Mouse (Mus musculus) kidney, postnatal 10 days (tissue): ENCODE data around the gene Ncoa4.
"Not testable (repeated sequence)": the region's sequence is repeated elsewhere in the genome, so short reads cannot be mapped to it uniquely, and the experiment has no call there.

Experiments
- DNase-seq: peaks from one replicate; pipeline ENCODE4 v3.0.0; 2021; ENCODE audit warnings: mixed read lengths

Ncoa4 gene

GRCm38 (mm10) chr14:32161090-32161885 lies 1.6 kb downstream of the Ncoa4 start:
- DNase-seq: no peak

- DNase-seq: no peak
These were observed 2.6 kb downstream of the Ncoa4 start for GRCm38 (mm10) chr14:32162231-32162630.

- DNase-seq: no peak
These were observed 3.7 kb downstream of the Ncoa4 start for GRCm38 (mm10) chr14:32163203-32163888.

- no peak for DNase-seq
These were observed 4.7 kb downstream of the Ncoa4 start for GRCm38 (mm10) chr14:32164173-32165051.

GRCm38 (mm10) chr14:32165278-32166061 lies 5.8 kb downstream of the Ncoa4 start:
- DNase-seq: peak; percentile 90

- DNase-seq: no peak
These were observed 6.4 kb downstream of the Ncoa4 start for GRCm38 (mm10) chr14:32166062-32166441.

GRCm38 (mm10) chr14:32166840-32167239 lies 7.2 kb downstream of the Ncoa4 start:
- DNase-seq: no peak

GRCm38 (mm10) chr14:32167326-32167725 lies 7.7 kb downstream of the Ncoa4 start:
- no peak for DNase-seq

- DNase-seq: no peak
These were observed 9.1 kb downstream of the Ncoa4 start for GRCm38 (mm10) chr14:32168653-32169231.

GRCm38 (mm10) chr14:32170137-32170536 lies 10.5 kb downstream of the Ncoa4 start:
- no peak for DNase-seq

GRCm38 (mm10) chr14:32175310-32175709 lies 15.6 kb downstream of the Ncoa4 start:
- no peak for DNase-seq

- DNase-seq: not testable (repeated sequence)
These were observed 16.9 kb downstream of the Ncoa4 start for GRCm38 (mm10) chr14:32176590-32176989.

- no peak for DNase-seq
These were observed 19.9 kb downstream of the Ncoa4 start for GRCm38 (mm10) chr14:32179393-32180195.

- DNase-seq: no peak
These were observed 21.2 kb downstream of the Ncoa4 start for GRCm38 (mm10) chr14:32180861-32181260.

GRCm38 (mm10) chr14:32183846-32184245 lies 24.2 kb downstream of the Ncoa4 start:
- DNase-seq: no peak

- DNase-seq: no peak
These were observed 31.1 kb downstream of the Ncoa4 start for GRCm38 (mm10) chr14:32190627-32191391.

- no peak for DNase-seq
These were observed 32.3 kb downstream of the Ncoa4 start for GRCm38 (mm10) chr14:32191926-32192325.

- peak; percentile 72 for DNase-seq
These were observed 32.8 kb downstream of the Ncoa4 start for GRCm38 (mm10) chr14:32192437-32192836.

- not testable (repeated sequence) for DNase-seq
These were observed 33.9 kb downstream of the Ncoa4 start for GRCm38 (mm10) chr14:32193557-32193956.

- no peak for DNase-seq
These were observed 41.7 kb downstream of the Ncoa4 start for GRCm38 (mm10) chr14:32201354-32201753.
